Mouse (Mus musculus): ENCODE measurements around the gene C530025M09Rik.

Gene C530025M09Rik

DNA sequence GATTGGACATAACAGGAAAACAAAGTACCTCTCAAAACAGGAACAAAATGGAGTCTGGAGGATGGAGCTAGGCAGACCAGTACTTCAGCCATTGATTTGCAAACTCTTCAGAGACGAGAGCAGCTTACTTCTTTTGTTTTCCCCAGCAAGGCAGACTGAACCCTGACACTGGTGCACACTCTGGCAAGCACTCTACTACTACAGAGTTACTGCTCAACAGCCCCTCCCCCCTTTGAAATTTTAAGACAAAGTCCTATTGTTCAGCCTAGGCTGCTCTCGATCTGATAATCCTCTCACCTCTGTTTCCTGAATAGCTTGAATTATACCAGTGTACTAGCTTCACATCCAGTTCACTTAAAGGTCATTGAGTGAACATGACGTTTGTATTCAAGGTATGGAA, 32.4 kb downstream of the C530025M09Rik start:
- no peak for DNase-seq (ENCODE audit: low spot score)
